22 mouse cellular contexts compared by ENCODE assay signal in genomic region chr13:54746110-54746509, GRCm38 (mm10). TPM values are rescaled to one million over a fixed set of nuclear protein-coding genes. Genes with fewer than 3 reads are reported as not detected.
DNase-seq lines count a peak whose midpoint lies in the region; ATAC-seq lines count a peak whose summit lies in the region.
"Had no signal": no experiment of that assay in that cellular context is flagged by ENCODE, and none has a peak within 500 bp of the region (broad histone marks: within the 10 kb centered on the region; RNA-seq: fewer than 3 reads in every experiment).

No protein-coding gene starts in this region.

- peaks cover 74% of the 10 kb centered on the region for H3K4me1 ChIP-seq in hindbrain, embryonic 13.5 days (replicated peaks)
- H3K4me1 ChIP-seq in hindbrain, embryonic 10.5 days (replicated peaks), result peaks cover 53% of the 10 kb centered on the region
- peaks cover 36% of the 10 kb centered on the region for H3K4me1 ChIP-seq in hindbrain, embryonic 14.5 days (replicated peaks; ENCODE audit: control insufficient read depth, insufficient read depth, low read length)
- peaks cover 54% of the 10 kb centered on the region for H3K4me1 ChIP-seq in neural tube, embryonic 13.5 days (replicated peaks)

- peak overlapping the region; percentile 77 for H3K4me2 ChIP-seq in hindbrain, embryonic 13.5 days
- peak overlapping the region; percentile 33 for H3K4me2 ChIP-seq in hindbrain, embryonic 14.5 days (replicated peaks)
- H3K4me2 ChIP-seq in neural tube, embryonic 13.5 days, result peak overlapping the region; percentile 78
- H3K4me2 ChIP-seq: embryonic facial prominence, embryonic 12.5 days; heart, embryonic 11.5 days had no signal

- H3K4me3 ChIP-seq in hindbrain, embryonic 13.5 days, result no peak overlapping the region; the same call in 1 of the 2 replicates
- H3K4me3 ChIP-seq in hindbrain, embryonic 10.5 days, result no peak overlapping the region
- H3K4me3 ChIP-seq in hindbrain, embryonic 14.5 days (replicated peaks; ENCODE audit: low read length), result no peak overlapping the region
- H3K4me3 ChIP-seq in neural tube, embryonic 13.5 days, result no peak overlapping the region
- H3K4me3 ChIP-seq: embryonic facial prominence, embryonic 12.5 days had no signal

- DNase-seq in cerebellum, adult 11-12 months, result peak; percentile 67
- DNase-seq in cerebellum, postnatal 4 days (ENCODE audit: low spot score in 2 of 2), result no peak
- DNase-seq in hindbrain, embryonic 10.5 days (ENCODE audit: low spot score), result no peak
- no peak for DNase-seq in hindbrain, embryonic 14.5 days (ENCODE audit: low spot score)
- DNase-seq in adrenal gland, adult (ENCODE audit: inconsistent age in 2 of 2, low spot score in 1 of 2), result no peak
- DNase-seq in right cerebral cortex, postnatal 14 days, result no peak
- DNase-seq: heart, postnatal 14 days; left cerebral cortex, postnatal 4 days; lung, adult 18-20 months; lung, postnatal 36 days; retina, postnatal 1 day; thymus, postnatal 4 days had no signal

- H3K9me3 ChIP-seq in hindbrain, embryonic 13.5 days, result no peaks in the 10 kb centered on the region
- no peaks in the 10 kb centered on the region for H3K9me3 ChIP-seq in hindbrain, embryonic 10.5 days
- H3K9me3 ChIP-seq in hindbrain, embryonic 14.5 days (ENCODE audit: control insufficient read depth, low read length), result no peaks in the 10 kb centered on the region
- H3K9me3 ChIP-seq in neural tube, embryonic 13.5 days, result no peaks in the 10 kb centered on the region
- H3K9me3 ChIP-seq: embryonic facial prominence, embryonic 12.5 days had no signal

- WGBS in hindbrain, embryonic 13.5 days, result 43% methylated on average over 6 of the region's 6 CpGs
- WGBS in hindbrain, embryonic 10.5 days, result 46% methylated on average over 6 of the region's 6 CpGs
- 41% methylated on average over 6 of the region's 6 CpGs for WGBS in hindbrain, embryonic 14.5 days
- 41% methylated on average over 6 of the region's 6 CpGs for WGBS in neural tube, embryonic 13.5 days

- peak overlapping the region; percentile 35; the same call in 1 of the 2 replicates for H3K9ac ChIP-seq in hindbrain, embryonic 13.5 days
- H3K9ac ChIP-seq in hindbrain, embryonic 14.5 days, result peak overlapping the region; percentile 31
- peak overlapping the region; percentile 53 for H3K9ac ChIP-seq in neural tube, embryonic 13.5 days
- H3K9ac ChIP-seq: embryonic facial prominence, embryonic 12.5 days had no signal

- H3K27ac ChIP-seq in hindbrain, embryonic 13.5 days, result no peak overlapping the region
- no peak overlapping the region for H3K27ac ChIP-seq in hindbrain, embryonic 10.5 days
- no peak overlapping the region for H3K27ac ChIP-seq in hindbrain, embryonic 14.5 days
- no peak overlapping the region for H3K27ac ChIP-seq in neural tube, embryonic 13.5 days (replicated peaks)
- H3K27ac ChIP-seq: embryonic facial prominence, embryonic 12.5 days had no signal

- no peak for ATAC-seq in hindbrain, embryonic 13.5 days (ENCODE audit: low FRiP score)
- ATAC-seq in hindbrain, embryonic 14.5 days (ENCODE audit: low FRiP score), result no peak
- ATAC-seq in neural tube, embryonic 13.5 days (ENCODE audit: low read depth), result no peak
- ATAC-seq: CD4-positive, CD25-positive, alpha-beta regulatory T cell, adult 4 months had no signal

- H3K27me3 ChIP-seq in hindbrain, embryonic 13.5 days, result peaks cover 15% of the 10 kb centered on the region
- H3K27me3 ChIP-seq in hindbrain, embryonic 10.5 days (ENCODE audit: insufficient read depth, poor library complexity, severe bottlenecking), result peaks cover 53% of the 10 kb centered on the region
- peaks cover 3% of the 10 kb centered on the region for H3K27me3 ChIP-seq in hindbrain, embryonic 14.5 days (ENCODE audit: control insufficient read depth, insufficient read depth, low read length)
- peaks cover 4% of the 10 kb centered on the region; the same call in 1 of the 2 replicates for H3K27me3 ChIP-seq in neural tube, embryonic 13.5 days

- peaks cover 9% of the 10 kb centered on the region for H3K36me3 ChIP-seq in hindbrain, embryonic 13.5 days
- peaks cover 17% of the 10 kb centered on the region for H3K36me3 ChIP-seq in hindbrain, embryonic 10.5 days
- H3K36me3 ChIP-seq in hindbrain, embryonic 14.5 days (replicated peaks; ENCODE audit: control insufficient read depth, insufficient read depth), result peaks cover 21% of the 10 kb centered on the region
- peaks cover 18% of the 10 kb centered on the region; the same call in 1 of the 2 replicates for H3K36me3 ChIP-seq in neural tube, embryonic 13.5 days
- H3K36me3 ChIP-seq: embryonic facial prominence, embryonic 12.5 days; G1E had no signal

RNA-seq across cellular contexts. Expression of gene Gprin1, which starts 3.6 kb away (rescaled TPM):
- polyA plus RNA-seq in hindbrain, embryonic 13.5 days (2015; fragmentation: Nextera tagmentation; extraction: Ambion mirVana), result 6.5 and 6.9 TPM in 2 replicates
- polyA plus RNA-seq in hindbrain, embryonic 10.5 days (2016; fragmentation: Nextera tagmentation; extraction: Ambion mirVana), result 1.2 and 2.5 TPM in 2 replicates
- 23.5 and 31.6 TPM in 2 replicates for polyA plus RNA-seq in hindbrain, embryonic 14.5 days (2014; fragmentation: Nextera tagmentation; extraction: Ambion mirVana)
- polyA plus RNA-seq in neural tube, embryonic 13.5 days (2015; fragmentation: Nextera tagmentation; extraction: Ambion mirVana), result 12.2 and 17.5 TPM in 2 replicates
- polyA plus RNA-seq: CD4-positive, CD25-positive, alpha-beta regulatory T cell, adult 4 months; G1E; liver, adult 2 months had no signal

RNA-seq across cellular contexts. Expression of gene Sncb, which starts 20.3 kb away (rescaled TPM):
- polyA plus RNA-seq in hindbrain, embryonic 13.5 days (2015; fragmentation: Nextera tagmentation; extraction: Ambion mirVana), result 18.7 and 20.8 TPM in 2 replicates
- polyA plus RNA-seq in hindbrain, embryonic 10.5 days (2016; fragmentation: Nextera tagmentation; extraction: Ambion mirVana), result 2.3 and 2.4 TPM in 2 replicates
- polyA plus RNA-seq in hindbrain, embryonic 14.5 days (2014; fragmentation: Nextera tagmentation; extraction: Ambion mirVana), result 78.0 and 103 TPM in 2 replicates
- polyA plus RNA-seq in neural tube, embryonic 13.5 days (2015; fragmentation: Nextera tagmentation; extraction: Ambion mirVana), result 21.1 and 21.6 TPM in 2 replicates
- polyA plus RNA-seq: G1E; kidney, embryonic 14.5 days; liver, adult 2 months had no signal

RNA-seq across cellular contexts. Expression of gene Eif4e1b, which starts 37.7 kb away (rescaled TPM):
- not detected in 2 replicates for polyA plus RNA-seq in hindbrain, embryonic 13.5 days (2015; fragmentation: Nextera tagmentation; extraction: Ambion mirVana)
- polyA plus RNA-seq in hindbrain, embryonic 10.5 days (2016; fragmentation: Nextera tagmentation; extraction: Ambion mirVana), result not detected in 2 replicates
- not detected in 2 replicates for polyA plus RNA-seq in hindbrain, embryonic 14.5 days (2014; fragmentation: Nextera tagmentation; extraction: Ambion mirVana)
- polyA plus RNA-seq in neural tube, embryonic 13.5 days (2015; fragmentation: Nextera tagmentation; extraction: Ambion mirVana), result not detected in 2 replicates
- polyA plus RNA-seq: CD4-positive, CD25-positive, alpha-beta regulatory T cell, adult 4 months; embryonic facial prominence, embryonic 12.5 days; G1E; heart, embryonic 11.5 days; intestine, embryonic 14.5 days; kidney, embryonic 14.5 days; liver, adult 2 months; small intestine, adult 2 months had no signal

RNA-seq across cellular contexts. Expression of gene Tspan17, which starts 43.1 kb away (rescaled TPM):
- polyA plus RNA-seq in hindbrain, embryonic 13.5 days (2015; fragmentation: Nextera tagmentation; extraction: Ambion mirVana), result 50.4 and 54.0 TPM in 2 replicates
- polyA plus RNA-seq in hindbrain, embryonic 10.5 days (2016; fragmentation: Nextera tagmentation; extraction: Ambion mirVana), result 12.3 and 26.5 TPM in 2 replicates
- 72.8 and 74.1 TPM in 2 replicates for polyA plus RNA-seq in hindbrain, embryonic 14.5 days (2014; fragmentation: Nextera tagmentation; extraction: Ambion mirVana)
- 69.2 and 80.8 TPM in 2 replicates for polyA plus RNA-seq in neural tube, embryonic 13.5 days (2015; fragmentation: Nextera tagmentation; extraction: Ambion mirVana)

RNA-seq across cellular contexts. Expression of gene Cdhr2, which starts 44.8 kb away (rescaled TPM):
- 0.08 and 0.14 TPM in 2 replicates for polyA plus RNA-seq in hindbrain, embryonic 13.5 days (2015; fragmentation: Nextera tagmentation; extraction: Ambion mirVana)
- polyA plus RNA-seq in hindbrain, embryonic 10.5 days (2016; fragmentation: Nextera tagmentation; extraction: Ambion mirVana), result 0.07 and 0.15 TPM in 2 replicates
- polyA plus RNA-seq in hindbrain, embryonic 14.5 days (2014; fragmentation: Nextera tagmentation; extraction: Ambion mirVana), result 0.14 and 0.16 TPM in 2 replicates
- polyA plus RNA-seq in neural tube, embryonic 13.5 days (2015; fragmentation: Nextera tagmentation; extraction: Ambion mirVana), result 0.06 and 0.07 TPM in 2 replicates
- polyA plus RNA-seq: CD4-positive, CD25-positive, alpha-beta regulatory T cell, adult 4 months; G1E had no signal
